Mouse (Mus musculus) hindbrain, postnatal 0 days (tissue): ENCODE results near the gene Desi2. TPM values are rescaled to one million over a fixed set of nuclear protein-coding genes. Genes with fewer than 3 reads are reported as not detected.
"Not testable (repeated sequence)": the region's sequence is repeated elsewhere in the genome, so short reads cannot be mapped to it uniquely, and the experiment has no call there.

Experiments
- ATAC-seq: fragments of 200-750 bp; cut with Nextera tagmentation; 2 replicates; pipeline ENCODE4 v1.8.0; 2017; ENCODE audit warnings: mild to moderate bottlenecking, moderate TSS enrichment, moderate library complexity
- DNase-seq: peaks from one replicate; pipeline ENCODE4 v3.0.0-alpha.2; 2015; ENCODE audit warnings: low spot score
- H3K27ac ChIP-seq: fragments of 300-500 bp; sonication (generic); 2 replicates; pipeline ENCODE4 v1.5.1; 2014; ENCODE audit warnings: mild to moderate bottlenecking
- H3K27me3 ChIP-seq: fragments of 300-500 bp; sonication (generic); 2 replicates; pipeline ENCODE4 v1.6.1; 2014; ENCODE audit warnings: low read length, mixed read lengths; ENCODE audit not compliant: insufficient read depth
- H3K36me3 ChIP-seq: fragments of 300-500 bp; sonication (generic); 2 replicates; pipeline ENCODE4 v1.6.1; 2014; ENCODE audit warnings: low read length, mixed read lengths; ENCODE audit not compliant: insufficient read depth
- H3K4me1 ChIP-seq: fragments of 300-500 bp; sonication (generic); 2 replicates; pipeline ENCODE4 v1.6.1; 2014; ENCODE audit warnings: antibody characterized with exemption, low read length, mixed read lengths; ENCODE audit not compliant: insufficient read depth
- H3K4me2 ChIP-seq: fragments of 300-500 bp; sonication (generic); 2 replicates; pipeline ENCODE4 v1.6.1; 2014; ENCODE audit warnings: low read depth, mild to moderate bottlenecking, low read length, moderate library complexity, mixed read lengths
- H3K4me3 ChIP-seq: fragments of 300-500 bp; sonication (generic); 2 replicates; pipeline ENCODE4 v1.5.1; 2014; ENCODE audit warnings: low read length
- H3K9ac ChIP-seq: fragments of 300-500 bp; sonication (generic); replicated peaks from 2 replicates; pipeline ENCODE4 v1.6.1; 2014; ENCODE audit warnings: mild to moderate bottlenecking, low read length, moderate library complexity, mixed read lengths
- H3K9me3 ChIP-seq: fragments of 300-500 bp; sonication (generic); 2 replicates; pipeline ENCODE4 v1.6.1; 2016; ENCODE audit warnings: low read length, mixed read lengths
- CTCF ChIP-seq: IDR thresholded peaks from 2 replicates; pipeline ENCODE4 v1.5.1; 2016; ENCODE audit warnings: antibody characterized with exemption, control low read depth, low read depth
- WGBS: fragments of 180-500 bp; shearing (Covaris S2); extraction: QIAGEN DNeasy Blood & Tissue Kit; methylation state at CpG from one replicate; pipeline ENCODE4 v1.1.7; 2014; 5-methylcytosine and 5-hydroxymethylcytosine counted together
- polyA plus RNA-seq: library from polyadenylated mRNA; unstranded; fragments of >200 nt; fragmentation: Nextera tagmentation; extraction: Ambion mirVana; gene quantifications from 2 replicates; pipeline ENCODE4 v1.2.1, GENCODE M21; 2015
- total RNA-seq: library from RNA; depleted of rRNA; stranded (reverse); fragments of >200 nt; gene quantifications from 2 replicates; pipeline ENCODE4 v1.2.3, GENCODE M21; 2014

Gene Desi2
- total and polyA plus RNA-seq, 2 experiments from 2014 or later: 25.8 to 29.5 TPM

- ATAC-seq (no peak), DNase-seq (no peak)
- Histone ChIP-seq H3K36me3 (peaks cover 10% of the 10 kb centered on the region; the same call in 1 of the 2 replicates), H3K27me3 (no peaks in the 10 kb centered on the region), H3K4me2 (no peak overlapping the region), H3K9ac (no peak overlapping the region), H3K9me3 (no peaks in the 10 kb centered on the region), H3K27ac (no peak overlapping the region), H3K4me1 (no peaks in the 10 kb centered on the region), H3K4me3 (no peak overlapping the region)
- WGBS: 95% methylated on average over 4 of the region's 4 CpGs
- no peak for TF ChIP-seq CTCF
Observed at GRCm38 (mm10) chr1:178256351-178256750, 69.1 kb downstream of the Desi2 start.

- ATAC-seq: no peak
- WGBS: 99% methylated on average over 2 of the region's 2 CpGs
- no peak for DNase-seq
Observed at GRCm38 (mm10) chr1:178258821-178259220, 71.6 kb downstream of the Desi2 start.

GRCm38 (mm10) chr1:178265381-178265780 lies 78.2 kb downstream of the Desi2 start:
- not testable (repeated sequence) for DNase-seq, H3K36me3 ChIP-seq, ATAC-seq, H3K4me3 ChIP-seq, H3K27ac ChIP-seq, H3K4me2 ChIP-seq, H3K27me3 ChIP-seq, H3K9ac ChIP-seq, H3K4me1 ChIP-seq, H3K9me3 ChIP-seq
- 93% methylated on average over 3 of the region's 3 CpGs for WGBS

More at GRCm38 (mm10) chr1:178258821-178259220, 71.6 kb downstream of the Desi2 start:
- TF ChIP-seq CTCF: no peak
- Histone ChIP-seq H3K27me3 (no peaks in the 10 kb centered on the region), H3K27ac (no peak overlapping the region), H3K9ac (no peak overlapping the region), H3K4me3 (no peak overlapping the region), H3K36me3 (peaks cover 8% of the 10 kb centered on the region; the same call in 1 of the 2 replicates), H3K9me3 (no peaks in the 10 kb centered on the region), H3K4me2 (no peak overlapping the region), H3K4me1 (no peaks in the 10 kb centered on the region)

GRCm38 (mm10) chr1:178270635-178271034 lies 83.4 kb downstream of the Desi2 start:
- 73% methylated on average over 6 of the region's 6 CpGs for WGBS
- no peak for DNase-seq
- H3K4me3 ChIP-seq: no peak overlapping the region
- H3K9ac ChIP-seq: no peak overlapping the region
- H3K4me2 ChIP-seq: no peak overlapping the region
- H3K9me3 ChIP-seq: no peaks in the 10 kb centered on the region
- H3K36me3 ChIP-seq: no peaks in the 10 kb centered on the region
- no peak overlapping the region for H3K27ac ChIP-seq
- no peaks in the 10 kb centered on the region for H3K4me1 ChIP-seq
- TF ChIP-seq CTCF: no peak
- H3K27me3 ChIP-seq: no peaks in the 10 kb centered on the region
- no peak for ATAC-seq

GRCm38 (mm10) chr1:178275174-178275730 lies 88.0 kb downstream of the Desi2 start:
- no peak for TF ChIP-seq CTCF
- Histone ChIP-seq H3K9me3 (no peaks in the 10 kb centered on the region), H3K4me3 (peak overlapping the region; percentile 48), H3K4me1 (no peaks in the 10 kb centered on the region), H3K36me3 (no peaks in the 10 kb centered on the region), H3K27ac (no peak overlapping the region), H3K27me3 (no peaks in the 10 kb centered on the region), H3K4me2 (peak overlapping the region; percentile 75), H3K9ac (peak overlapping the region; percentile 71; the same call in 1 of the 2 replicates)
- DNase-seq: peak; percentile 8
- ATAC-seq: no peak
- WGBS: 45% methylated on average over 9 of the region's 9 CpGs

GRCm38 (mm10) chr1:178275738-178276053 lies 88.5 kb downstream of the Desi2 start:
- ATAC-seq: peak; percentile 51
- no peaks in the 10 kb centered on the region for H3K27me3 ChIP-seq
- no peaks in the 10 kb centered on the region for H3K9me3 ChIP-seq
- H3K4me3 ChIP-seq: peak overlapping the region; percentile 48
- peak overlapping the region; percentile 89 for H3K27ac ChIP-seq
- H3K4me1 ChIP-seq: no peaks in the 10 kb centered on the region
- peak overlapping the region; percentile 71 for H3K9ac ChIP-seq
- TF ChIP-seq CTCF: no peak
- 9% methylated on average over 11 of the region's 11 CpGs for WGBS
- H3K36me3 ChIP-seq: no peaks in the 10 kb centered on the region
- peak overlapping the region; percentile 75 for H3K4me2 ChIP-seq
- no peak for DNase-seq

- peak; percentile 86 for DNase-seq
- no peak for TF ChIP-seq CTCF
- Histone ChIP-seq H3K9ac (peak overlapping the region; percentile 71), H3K27ac (peak overlapping the region; percentile 89), H3K4me3 (peak overlapping the region; percentile 48), H3K4me1 (no peaks in the 10 kb centered on the region), H3K36me3 (no peaks in the 10 kb centered on the region), H3K4me2 (peak overlapping the region; percentile 75), H3K27me3 (no peaks in the 10 kb centered on the region), H3K9me3 (no peaks in the 10 kb centered on the region)
- under 1% methylated on average over 77 of the region's 87 CpGs for WGBS
- ATAC-seq: peak; percentile 93
Observed at GRCm38 (mm10) chr1:178276054-178276911, 89.1 kb downstream of the Desi2 start.

- H3K27me3 ChIP-seq, H3K36me3 ChIP-seq, H3K4me1 ChIP-seq, ATAC-seq, H3K9me3 ChIP-seq, H3K4me2 ChIP-seq, DNase-seq, H3K27ac ChIP-seq, H3K9ac ChIP-seq, H3K4me3 ChIP-seq: not testable (repeated sequence)
- 72% methylated on average over 3 of the region's 3 CpGs for WGBS
Observed at GRCm38 (mm10) chr1:178283314-178283713, 96.1 kb downstream of the Desi2 start.
